Mouse (Mus musculus): ENCODE measurements around the gene Fam92b. TPM values are rescaled to one million over a fixed set of nuclear protein-coding genes. Genes with fewer than 3 reads are reported as not detected.

Gene Fam92b
- polyA plus RNA-seq, 1 experiment from 2014 or later, result 0.86 TPM

- Histone ChIP-seq H3K9me3 (no peaks in the 10 kb centered on the region), H3K27ac (replicated peaks) (no peak overlapping the region), H3K27me3 (replicated peaks; ENCODE audit: low read depth, poor library complexity, severe bottlenecking) (peaks cover 57% of the 10 kb centered on the region), H3K4me3 (no peak overlapping the region), H3K4me1 (peaks cover 16% of the 10 kb centered on the region), H3K36me3 (replicated peaks) (no peaks in the 10 kb centered on the region)
- DNase-seq (ENCODE audit: low spot score), result no peak
- 74% methylated on average over 3 of the region's 3 CpGs for WGBS
Observed at GRCm38 (mm10) chr8:120119429-120119828, 57.8 kb downstream of the Fam92b start.

DNA sequence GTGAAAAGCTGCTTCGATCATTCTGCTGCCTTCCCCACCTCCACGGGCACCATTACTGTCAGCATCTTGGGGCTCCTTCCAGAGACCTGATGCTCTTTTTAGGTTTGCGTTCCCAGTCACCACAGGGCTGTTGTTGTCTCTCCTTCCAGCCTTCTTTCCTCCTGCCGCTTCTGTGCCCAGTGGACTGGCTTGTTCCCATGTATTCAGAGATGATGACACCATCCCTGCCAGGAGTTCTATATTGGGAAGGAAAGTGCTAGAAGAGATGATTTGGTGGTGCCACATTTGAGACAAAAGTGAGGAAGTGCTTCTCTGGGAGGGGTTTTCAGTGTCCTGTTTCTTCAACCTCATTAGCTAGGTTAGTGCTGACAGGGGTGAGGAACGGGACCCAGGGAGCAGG is 58.4 kb downstream of the Fam92b start:
- peaks cover 62% of the 10 kb centered on the region for H3K27me3 ChIP-seq (replicated peaks; ENCODE audit: low read depth, poor library complexity, severe bottlenecking)
- peaks cover 15% of the 10 kb centered on the region for H3K4me1 ChIP-seq
- no peak for DNase-seq (ENCODE audit: low spot score)
- no peak overlapping the region for H3K4me3 ChIP-seq
- 85% methylated on average over 5 of the region's 5 CpGs for WGBS
- H3K9me3 ChIP-seq, result no peaks in the 10 kb centered on the region
- H3K27ac ChIP-seq (replicated peaks), result no peak overlapping the region
- H3K36me3 ChIP-seq (replicated peaks), result no peaks in the 10 kb centered on the region

GRCm38 (mm10) chr8:120118162-120118561 is 59.1 kb downstream of the Fam92b start:
- 90% methylated on average over 9 of the region's 9 CpGs for WGBS
- Histone ChIP-seq H3K4me1 (peaks cover 20% of the 10 kb centered on the region), H3K36me3 (replicated peaks) (no peaks in the 10 kb centered on the region), H3K27me3 (replicated peaks; ENCODE audit: low read depth, poor library complexity, severe bottlenecking) (peaks cover 62% of the 10 kb centered on the region), H3K27ac (replicated peaks) (no peak overlapping the region), H3K4me3 (no peak overlapping the region), H3K9me3 (no peaks in the 10 kb centered on the region)
- no peak for DNase-seq (ENCODE audit: low spot score)

DNA sequence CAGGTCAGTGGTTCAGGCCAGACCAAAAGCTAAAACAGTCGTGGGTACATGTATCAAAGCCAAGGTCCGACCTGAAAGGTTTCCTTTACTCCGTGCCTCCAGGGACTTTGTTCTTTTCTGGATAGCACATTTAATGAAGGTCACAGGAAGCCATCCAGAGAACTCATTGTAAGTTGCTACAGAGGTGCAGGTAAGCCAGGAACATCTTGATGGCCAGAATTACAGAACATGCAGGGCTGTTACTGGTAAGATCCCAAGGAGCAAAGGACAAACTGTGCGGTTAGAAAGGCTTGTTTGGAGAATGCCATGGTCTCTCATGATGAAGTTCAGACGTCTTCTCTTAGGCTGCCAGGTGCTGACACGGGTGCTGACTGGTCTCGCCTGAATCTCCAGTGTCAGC is 60.7 kb downstream of the Fam92b start:
- DNase-seq (ENCODE audit: low spot score), result no peak
- no peak overlapping the region for H3K4me3 ChIP-seq
- 81% methylated on average over 7 of the region's 7 CpGs for WGBS
- H3K27ac ChIP-seq (replicated peaks), result no peak overlapping the region
- no peaks in the 10 kb centered on the region for H3K9me3 ChIP-seq
- peaks cover 27% of the 10 kb centered on the region for H3K4me1 ChIP-seq
- H3K27me3 ChIP-seq (replicated peaks; ENCODE audit: low read depth, poor library complexity, severe bottlenecking), result peaks cover 73% of the 10 kb centered on the region
- H3K36me3 ChIP-seq (replicated peaks), result no peaks in the 10 kb centered on the region

Other genes starting within 250 kb of the Fam92b start
- 6.1 and 6.5 TPM in 2 replicates for gene Crispld2, start 185.0 kb downstream of the Fam92b start, polyA plus RNA-seq (2016; fragmentation: Nextera tagmentation; extraction: Ambion mirVana)
- gene Zdhhc7, start 76.0 kb downstream of the Fam92b start, polyA plus RNA-seq (2016; fragmentation: Nextera tagmentation; extraction: Ambion mirVana), result 30.0 and 33.0 TPM in 2 replicates
- gene 6430548M08Rik, start 63.3 kb downstream of the Fam92b start, polyA plus RNA-seq (2016; fragmentation: Nextera tagmentation; extraction: Ambion mirVana), result 3.1 and 3.4 TPM in 2 replicates
- 9.9 and 10.2 TPM in 2 replicates for gene Gse1, start 51.0 kb upstream of the Fam92b start, polyA plus RNA-seq (2016; fragmentation: Nextera tagmentation; extraction: Ambion mirVana)

All from embryonic facial prominence, embryonic 10.5 days (tissue).